Mouse (Mus musculus) midbrain, embryonic 10.5 days (tissue): ENCODE measurements around the gene Cmc1. TPM values are rescaled to one million over a fixed set of nuclear protein-coding genes. Genes with fewer than 3 reads are reported as not detected.
A peak's percentile ranks its signal among the peaks of the same experiment; 100 is the strongest.
"Not testable (repeated sequence)": the region's sequence is repeated elsewhere in the genome, so short reads cannot be mapped to it uniquely, and the experiment has no call there.

ENCODE experiments used
- DNase-seq: peaks from one replicate; pipeline ENCODE4 v3.0.0-alpha.2; 2017; ENCODE audit warnings: low spot score
- H3K27ac ChIP-seq: fragments of 300-500 bp; sonication (generic); replicated peaks from 2 replicates; pipeline ENCODE4 v1.5.1; 2016; ENCODE audit warnings: mild to moderate bottlenecking
- H3K27me3 ChIP-seq: fragments of 300-500 bp; sonication (generic); 2 replicates; pipeline ENCODE4 v1.6.1; 2016; ENCODE audit warnings: low read depth, mild to moderate bottlenecking; ENCODE audit not compliant: poor library complexity, severe bottlenecking
- H3K36me3 ChIP-seq: fragments of 300-500 bp; sonication (generic); 2 replicates; pipeline ENCODE4 v1.6.1; 2016; ENCODE audit warnings: mild to moderate bottlenecking, moderate library complexity
- H3K4me1 ChIP-seq: fragments of 300-500 bp; sonication (generic); 2 replicates; pipeline ENCODE4 v1.6.1; 2016
- H3K4me3 ChIP-seq: fragments of 300-500 bp; sonication (generic); 2 replicates; pipeline ENCODE4 v1.5.1; 2016; ENCODE audit warnings: mild to moderate bottlenecking, moderate library complexity
- H3K9me3 ChIP-seq: fragments of 300-500 bp; sonication (generic); replicated peaks from 2 replicates; pipeline ENCODE4 v1.6.1; 2016; ENCODE audit warnings: mild to moderate bottlenecking
- WGBS: fragments of 180-500 bp; shearing (Covaris S2); methylation state at CpG from one replicate; pipeline ENCODE4 v1.1.7; 2016; 5-methylcytosine and 5-hydroxymethylcytosine counted together
- polyA plus RNA-seq: library from polyadenylated mRNA; unstranded; fragments of >200 nt; fragmentation: Nextera tagmentation; extraction: Ambion mirVana; gene quantifications from 2 replicates; pipeline ENCODE4 v1.2.1, GENCODE M21; 2016

Cmc1 gene
- polyA plus RNA-seq, 1 experiment from 2014 or later: 30.7 TPM

- 47% methylated on average over 5 of the region's 5 CpGs for WGBS
- Histone ChIP-seq H3K9me3 (peaks cover 6% of the 10 kb centered on the region; the same call in 1 of the 2 replicates), H3K4me1 (peaks cover 5% of the 10 kb centered on the region; the same call in 1 of the 2 replicates), H3K27ac (no peak overlapping the region), H3K4me3 (no peak overlapping the region), H3K36me3 (no peaks in the 10 kb centered on the region), H3K27me3 (no peaks in the 10 kb centered on the region)
- DNase-seq: no peak
These were observed 18.6 kb upstream of the Cmc1 start for GRCm38 (mm10) chr9:118168544-118168943.

GRCm38 (mm10) chr9:118167606-118168005, 17.6 kb upstream of the Cmc1 start:
- Histone ChIP-seq H3K4me3 (no peak overlapping the region), H3K27me3 (no peaks in the 10 kb centered on the region), H3K36me3 (no peaks in the 10 kb centered on the region), H3K27ac (no peak overlapping the region), H3K4me1 (peaks cover 5% of the 10 kb centered on the region; the same call in 1 of the 2 replicates), H3K9me3 (no peaks in the 10 kb centered on the region; the same call in 1 of the 2 replicates)
- no peak for DNase-seq
- WGBS: 89% methylated on average over 6 of the region's 6 CpGs

- Histone ChIP-seq H3K27me3 (no peaks in the 10 kb centered on the region), H3K4me1 (no peaks in the 10 kb centered on the region), H3K9me3 (no peaks in the 10 kb centered on the region), H3K4me3 (no peak overlapping the region), H3K36me3 (no peaks in the 10 kb centered on the region), H3K27ac (no peak overlapping the region)
- DNase-seq: no peak
- WGBS: 91% methylated on average over 6 of the region's 6 CpGs
These were observed 11.6 kb upstream of the Cmc1 start for GRCm38 (mm10) chr9:118161536-118161935.

GRCm38 (mm10) chr9:118159936-118160335, 10.0 kb upstream of the Cmc1 start:
- Histone ChIP-seq H3K27ac (no peak overlapping the region), H3K4me1 (no peaks in the 10 kb centered on the region), H3K9me3 (no peaks in the 10 kb centered on the region), H3K27me3 (no peaks in the 10 kb centered on the region), H3K4me3 (no peak overlapping the region), H3K36me3 (no peaks in the 10 kb centered on the region)
- no peak for DNase-seq
- 81% methylated on average over 3 of the region's 3 CpGs for WGBS

GRCm38 (mm10) chr9:118158201-118158600, 8.2 kb upstream of the Cmc1 start:
- no peak overlapping the region for H3K4me3 ChIP-seq
- no peaks in the 10 kb centered on the region for H3K36me3 ChIP-seq
- H3K4me1 ChIP-seq: no peaks in the 10 kb centered on the region
- H3K27ac ChIP-seq: no peak overlapping the region
- WGBS: 93% methylated on average over 4 of the region's 4 CpGs
- no peaks in the 10 kb centered on the region for H3K9me3 ChIP-seq
- DNase-seq: no peak
- H3K27me3 ChIP-seq: no peaks in the 10 kb centered on the region

- Histone ChIP-seq H3K27me3 (no peaks in the 10 kb centered on the region), H3K27ac (no peak overlapping the region), H3K36me3 (no peaks in the 10 kb centered on the region), H3K4me1 (no peaks in the 10 kb centered on the region), H3K4me3 (no peak overlapping the region), H3K9me3 (no peaks in the 10 kb centered on the region)
- 91% methylated on average over 3 of the region's 3 CpGs for WGBS
- DNase-seq: no peak
These were observed 7.3 kb upstream of the Cmc1 start for GRCm38 (mm10) chr9:118157234-118157633.

GRCm38 (mm10) chr9:118154666-118155065, 4.7 kb upstream of the Cmc1 start:
- Histone ChIP-seq H3K4me3 (no peak overlapping the region), H3K27me3 (peaks cover 13% of the 10 kb centered on the region), H3K4me1 (peaks cover 5% of the 10 kb centered on the region; the same call in 1 of the 2 replicates), H3K27ac (no peak overlapping the region), H3K9me3 (no peaks in the 10 kb centered on the region), H3K36me3 (no peaks in the 10 kb centered on the region)
- no peak for DNase-seq
- 88% methylated on average over 5 of the region's 5 CpGs for WGBS

GRCm38 (mm10) chr9:118151221-118151507, 1.2 kb upstream of the Cmc1 start:
- H3K36me3 ChIP-seq: no peaks in the 10 kb centered on the region
- no peak overlapping the region for H3K27ac ChIP-seq
- H3K4me3 ChIP-seq: no peak overlapping the region
- H3K4me1 ChIP-seq: peaks cover 18% of the 10 kb centered on the region
- no peaks in the 10 kb centered on the region for H3K9me3 ChIP-seq
- H3K27me3 ChIP-seq: peaks cover 13% of the 10 kb centered on the region
- DNase-seq: no peak
- WGBS: 98% methylated on average over 1 of the region's 1 CpGs

- H3K9me3 ChIP-seq: no peaks in the 10 kb centered on the region
- peak overlapping the region; percentile 71 for H3K4me3 ChIP-seq
- peaks cover 18% of the 10 kb centered on the region for H3K4me1 ChIP-seq
- WGBS: 88% methylated on average over 20 of the region's 20 CpGs
- DNase-seq: no peak
- H3K27me3 ChIP-seq: peaks cover 13% of the 10 kb centered on the region
- peak overlapping the region; percentile 92; the same call in 1 of the 2 replicates for H3K27ac ChIP-seq
- no peaks in the 10 kb centered on the region for H3K36me3 ChIP-seq
These were observed 648 bp upstream of the Cmc1 start for GRCm38 (mm10) chr9:118150429-118151220.

- H3K9me3 ChIP-seq, H3K4me1 ChIP-seq, H3K27ac ChIP-seq, DNase-seq, H3K27me3 ChIP-seq, H3K4me3 ChIP-seq: not testable (repeated sequence)
- WGBS: 96% methylated on average over 3 of the region's 3 CpGs
- peaks cover 23% of the 10 kb centered on the region for H3K36me3 ChIP-seq
These were observed 9.6 kb downstream of the Cmc1 start for GRCm38 (mm10) chr9:118140356-118140755.

GRCm38 (mm10) chr9:118110360-118110710, 39.6 kb downstream of the Cmc1 start:
- Histone ChIP-seq H3K4me3 (no peak overlapping the region), H3K9me3 (no peaks in the 10 kb centered on the region), H3K4me1 (no peaks in the 10 kb centered on the region), H3K36me3 (peaks cover 7% of the 10 kb centered on the region; the same call in 1 of the 2 replicates), H3K27me3 (no peaks in the 10 kb centered on the region), H3K27ac (no peak overlapping the region)
- no peak for DNase-seq
- WGBS: 92% methylated on average over 2 of the region's 2 CpGs

GRCm38 (mm10) chr9:118109697-118110359, 40.1 kb downstream of the Cmc1 start:
- no peaks in the 10 kb centered on the region for H3K9me3 ChIP-seq

GRCm38 (mm10) chr9:118108527-118109011, 41.4 kb downstream of the Cmc1 start:
- Histone ChIP-seq H3K9me3 (no peaks in the 10 kb centered on the region), H3K4me1 (no peaks in the 10 kb centered on the region), H3K36me3 (0 out of 2 replicates have a peak, but pooled peaks cover 3% of the 10 kb centered on the region), H3K27me3 (no peaks in the 10 kb centered on the region), H3K4me3 (no peak overlapping the region), H3K27ac (no peak overlapping the region)
- 67% methylated on average over 4 of the region's 4 CpGs for WGBS
- DNase-seq: no peak

More at GRCm38 (mm10) chr9:118109697-118110359, 40.1 kb downstream of the Cmc1 start:
- no peak for DNase-seq
- H3K27me3 ChIP-seq: no peaks in the 10 kb centered on the region
- H3K27ac ChIP-seq: no peak overlapping the region
- WGBS: 90% methylated on average over 7 of the region's 7 CpGs
- no peak overlapping the region for H3K4me3 ChIP-seq
- H3K36me3 ChIP-seq: peaks cover 5% of the 10 kb centered on the region; the same call in 1 of the 2 replicates
- no peaks in the 10 kb centered on the region for H3K4me1 ChIP-seq
